Mouse (Mus musculus) MEL (cell line): Measurements from ENCODE around the gene Igfbp6. TPM values are rescaled to one million over a fixed set of nuclear protein-coding genes. Genes with fewer than 3 reads are reported as not detected.

Experiments used
- DNase-seq: peaks from one replicate; pipeline ENCODE4 v3.0.0; 2011; ENCODE audit warnings: low read depth, low spot score
- H3K27ac ChIP-seq: 2 replicates; pipeline ENCODE4 v1.5.1; 2012; ENCODE audit warnings: low read depth, mild to moderate bottlenecking, control low read depth, low read length, moderate library complexity; ENCODE audit not compliant: control insufficient read depth
- H3K27me3 ChIP-seq, 2 experiments: fragments of 150-350 bp in 1 of 2; sonication (generic) in 1 of 2; 2 replicates each; pipeline ENCODE4 v1.6.1; 2012; ENCODE audit warnings: low read length in 2 of 2, mild to moderate bottlenecking in 2 of 2, improper control_type of control experiment in 1 of 2, moderate library complexity in 1 of 2; ENCODE audit not compliant: insufficient read depth in 2 of 2, control insufficient read depth in 1 of 2
- H3K36me3 ChIP-seq, 2 experiments: 2 replicates each; pipeline ENCODE4 v1.6.1; 2012 to 2014; ENCODE audit warnings: low read length in 2 of 2, improper control_type of control experiment in 1 of 2, inconsistent platforms in 1 of 2, mild to moderate bottlenecking in 1 of 2; ENCODE audit not compliant: insufficient read depth in 2 of 2, control insufficient read depth in 1 of 2
- H3K4me1 ChIP-seq, 2 experiments: fragments of 150-350 bp in 1 of 2; sonication (generic) in 1 of 2; 2 replicates each; pipeline ENCODE4 v1.6.1; 2012; ENCODE audit warnings: low read length in 2 of 2, improper control_type of control experiment in 1 of 2, mild to moderate bottlenecking in 1 of 2; ENCODE audit not compliant: insufficient read depth in 2 of 2, control insufficient read depth in 1 of 2
- H3K4me3 ChIP-seq, 2 experiments: fragments of 150-350 bp in 1 of 2; sonication (generic) in 1 of 2; 2 replicates each; pipeline ENCODE4 v1.5.1; 2012; ENCODE audit warnings: low read depth in 2 of 2, low read length in 2 of 2, mild to moderate bottlenecking in 2 of 2, moderate library complexity in 2 of 2, control low read depth in 1 of 2, improper control_type of control experiment in 1 of 2; ENCODE audit not compliant: control insufficient read depth in 1 of 2, insufficient read depth in 1 of 2
- H3K79me2 ChIP-seq: 2 replicates; pipeline ENCODE4 v1.6.1; 2012; ENCODE audit warnings: mild to moderate bottlenecking, low read length, moderate library complexity; ENCODE audit not compliant: control insufficient read depth, poor library complexity, insufficient read depth
- H3K9ac ChIP-seq: 2 replicates; pipeline ENCODE4 v1.6.1; 2012; ENCODE audit warnings: low read depth, mild to moderate bottlenecking, control low read depth, low read length, moderate library complexity; ENCODE audit not compliant: control insufficient read depth, poor library complexity, severe bottlenecking
- H3K9me3 ChIP-seq: fragments of 150-350 bp; sonication (generic); replicated peaks from 2 replicates; pipeline ENCODE4 v1.6.1; 2012; ENCODE audit warnings: mild to moderate bottlenecking, low read length, improper control_type of control experiment, moderate library complexity; ENCODE audit not compliant: insufficient read depth
- BHLHE40 ChIP-seq: IDR thresholded peaks from 2 replicates; pipeline ENCODE4 v1.6.1; 2012; ENCODE audit warnings: low read depth, mild to moderate bottlenecking, inconsistent platforms, low read length, improper control_type of control experiment, borderline replicate concordance
- CTCF ChIP-seq, 3 experiments: IDR thresholded peaks in 2 of 3; conservative IDR thresholded peaks in 1 of 3; 2 replicates each; pipeline ENCODE4 v1.5.1; 2011 to 2012; ENCODE audit warnings: low read length in 3 of 3, low read depth in 2 of 3, mild to moderate bottlenecking in 2 of 3, improper control_type of control experiment in 1 of 3, inconsistent platforms in 1 of 3, mixed read lengths in 1 of 3, moderate library complexity in 1 of 3; ENCODE audit not compliant: control insufficient read depth in 1 of 3, insufficient read depth in 1 of 3, poor library complexity in 1 of 3, severe bottlenecking in 1 of 3
- ETS1 ChIP-seq: IDR thresholded peaks from 2 replicates; pipeline ENCODE4 v1.6.1; 2012; ENCODE audit warnings: low read depth, mild to moderate bottlenecking, inconsistent platforms, low read length, improper control_type of control experiment, moderate library complexity
- MAFK ChIP-seq: IDR thresholded peaks from 2 replicates; pipeline ENCODE4 v1.6.1; 2011; ENCODE audit warnings: low read depth, mild to moderate bottlenecking, low read length, improper control_type of control experiment, borderline replicate concordance
- MAX ChIP-seq: IDR thresholded peaks from 2 replicates; pipeline ENCODE4 v1.6.1; 2011; ENCODE audit warnings: low read length, improper control_type of control experiment
- POLR2A ChIP-seq, 2 experiments: IDR thresholded peaks; 2 replicates each; pipeline ENCODE4 v1.6.1; 2011 to 2012; ENCODE audit warnings: low read length in 2 of 2, mild to moderate bottlenecking in 2 of 2, control low read depth in 1 of 2, improper control_type of control experiment in 1 of 2, low read depth in 1 of 2, moderate library complexity in 1 of 2; ENCODE audit not compliant: control insufficient read depth in 1 of 2, insufficient read depth in 1 of 2, poor library complexity in 1 of 2
- POLR2AphosphoS5 ChIP-seq: IDR thresholded peaks from 2 replicates; pipeline ENCODE4 v1.6.1; 2012; ENCODE audit warnings: low read depth, borderline replicate concordance, mild to moderate bottlenecking, inconsistent platforms, low read length, moderate library complexity, mixed read lengths
- RCOR1 ChIP-seq: IDR thresholded peaks from 2 replicates; pipeline ENCODE4 v1.6.1; 2012; ENCODE audit warnings: low read depth, mild to moderate bottlenecking, inconsistent platforms, low read length, improper control_type of control experiment
- SMC3 ChIP-seq: IDR thresholded peaks from 2 replicates; pipeline ENCODE4 v1.6.1; 2011; ENCODE audit warnings: low read depth, low read length, improper control_type of control experiment
- TCF12 ChIP-seq: IDR thresholded peaks from 2 replicates; pipeline ENCODE4 v1.6.1; 2014; ENCODE audit warnings: low read depth, mild to moderate bottlenecking, inconsistent platforms, low read length, improper control_type of control experiment, moderate library complexity
- ZC3H11A ChIP-seq: IDR thresholded peaks from 2 replicates; pipeline ENCODE4 v1.6.1; 2012; ENCODE audit warnings: low read depth, mild to moderate bottlenecking, inconsistent platforms, low read length, improper control_type of control experiment
- ZMIZ1 ChIP-seq: IDR thresholded peaks from 2 replicates; pipeline ENCODE4 v1.6.1; 2012; ENCODE audit warnings: low read depth, mild to moderate bottlenecking, inconsistent platforms, low read length, improper control_type of control experiment, moderate library complexity
- polyA plus RNA-seq, 2 experiments: library from polyadenylated mRNA; stranded (reverse) in 1 of 2; unstranded in 1 of 2; fragments of >175 nt in 1 of 2; fragments of >200 nt in 1 of 2; gene quantifications; 2 replicates each; pipeline versions ENCODE4 v1.2.1 to v1.2.4; 2012; ENCODE audit warnings: low replicate concordance in 2 of 2, low read depth in 1 of 2; ENCODE audit not compliant: insufficient read length in 2 of 2, insufficient read depth in 1 of 2, missing spikeins in 1 of 2
- total RNA-seq: library from RNA; depleted of rRNA; stranded (reverse); fragments of 300-350 nt; gene quantifications from 2 replicates; pipeline ENCODE4 v1.2.3, GENCODE M21; 2012

Gene Igfbp6
- total and polyA plus RNA-seq, 3 experiments, result 0.65 to 1.8 TPM; not detected in 1

- H3K4me1 ChIP-seq, result peaks cover 19 to 29% of the 10 kb centered on the region in 2 experiments
- no peaks in the 10 kb centered on the region for H3K9me3 ChIP-seq
- H3K27me3 ChIP-seq, result no peaks in the 10 kb centered on the region
- H3K27ac ChIP-seq, result no peak overlapping the region
- TF ChIP-seq ZMIZ1 (no peak), MAX (no peak), SMC3 (no peak)
- TF ChIP-seq, all 39 proteins: peak for 0
- no peak for DNase-seq
- no peak overlapping the region for H3K9ac ChIP-seq
- H3K79me2 ChIP-seq, result no peaks in the 10 kb centered on the region
- H3K36me3 ChIP-seq, result peaks cover 0 to 11% of the 10 kb centered on the region in 2 experiments; a peak in 2 of 4 replicates
- no peak overlapping the region for H3K4me3 ChIP-seq
These were observed 38.8 kb upstream of the Igfbp6 start for GRCm38 (mm10) chr15:102105360-102105759.

DNA sequence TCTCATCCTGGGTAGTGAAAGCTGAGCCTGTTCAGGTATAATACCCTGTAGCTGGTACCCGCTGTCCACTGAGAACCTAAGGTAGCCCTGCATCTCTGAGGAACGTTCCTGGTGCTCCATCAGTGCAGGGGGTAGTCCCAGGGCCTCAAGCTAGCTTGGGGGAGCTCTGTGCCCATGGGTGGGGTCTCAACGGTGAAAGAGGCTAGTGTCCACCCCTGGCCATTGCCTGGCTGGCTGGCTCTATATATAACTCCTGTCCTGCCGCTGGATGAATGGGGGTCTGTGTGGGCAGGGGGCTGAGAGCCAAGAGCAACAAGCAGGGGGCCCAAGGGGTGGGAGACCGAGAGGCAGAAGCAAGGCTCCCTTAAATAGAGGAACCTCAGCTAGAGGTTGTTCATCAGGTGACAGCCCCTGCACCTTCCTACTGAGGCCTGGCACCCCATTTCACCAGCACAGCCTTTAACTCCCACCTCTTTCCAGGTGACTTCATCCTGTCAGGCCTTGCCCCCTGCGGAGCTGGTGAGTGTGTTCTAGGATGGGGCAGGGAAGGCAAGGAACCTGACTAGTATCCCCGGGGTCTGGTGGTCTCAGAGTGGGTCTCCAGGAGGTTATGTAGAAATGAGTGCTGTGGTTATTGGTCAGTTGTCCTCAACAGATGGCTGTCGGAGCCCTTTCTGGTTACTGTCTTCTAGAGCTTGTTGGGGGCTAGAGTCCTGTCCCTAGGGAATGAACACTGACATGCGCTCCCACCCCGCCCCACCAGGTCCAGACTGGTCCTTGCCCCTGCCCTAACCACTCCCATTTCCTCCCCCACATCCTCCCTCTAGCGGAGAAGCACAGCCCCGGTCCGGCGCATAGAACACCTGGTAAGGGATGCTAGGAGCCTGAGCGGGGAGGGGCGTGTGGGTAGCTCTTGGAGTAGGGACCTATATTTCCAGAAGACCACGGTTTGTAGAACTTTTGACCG is 38.1 kb upstream of the Igfbp6 start:
- no peak overlapping the region for H3K27ac ChIP-seq
- H3K36me3 ChIP-seq, result peaks cover 0 to 6% of the 10 kb centered on the region in 2 experiments; a peak in 2 of 4 replicates
- H3K9ac ChIP-seq, result no peak overlapping the region
- H3K9me3 ChIP-seq, result no peaks in the 10 kb centered on the region
- no peaks in the 10 kb centered on the region for H3K79me2 ChIP-seq
- peaks cover 19 to 25% of the 10 kb centered on the region in 2 experiments for H3K4me1 ChIP-seq
- H3K4me3 ChIP-seq, result no peak overlapping the region; a peak in 1 of 4 replicates
- TF ChIP-seq BHLHE40 (no peak), POLR2AphosphoS5 (no peak), MAFK (no peak), CTCF (IDR thresholded peaks at IDR 0.05 in 2 of 3, conservative IDR thresholded peaks at IDR 0.05 in 1 of 3; ENCODE audit: control insufficient read depth in 1 of 3, insufficient read depth in 1 of 3, low read depth in 2 of 3, low read length in 3 of 3, poor library complexity in 1 of 3, severe bottlenecking in 1 of 3) (peak in 1 of 3 experiments; percentile 20; a peak in 1 of 6 replicates)
- no peaks in the 10 kb centered on the region for H3K27me3 ChIP-seq
- DNase-seq, result no peak

- no peaks in the 10 kb centered on the region for H3K79me2 ChIP-seq
- TF ChIP-seq RCOR1, result no peak
- TF ChIP-seq CTCF (IDR thresholded peaks at IDR 0.05 in 2 of 3, conservative IDR thresholded peaks at IDR 0.05 in 1 of 3; ENCODE audit: control insufficient read depth in 1 of 3, insufficient read depth in 1 of 3, low read depth in 2 of 3, low read length in 3 of 3, poor library complexity in 1 of 3, severe bottlenecking in 1 of 3), result 0 out of 6 replicates have a peak, but pooled peaks of 1 of the 3 experiments have one; percentile 15
- TF ChIP-seq POLR2A (IDR thresholded peaks at IDR 0.05; ENCODE audit: control insufficient read depth in 1 of 2, insufficient read depth in 1 of 2, low read depth in 1 of 2, low read length in 2 of 2, poor library complexity in 1 of 2), result 0 out of 4 replicates have a peak, but pooled peaks of 1 of the 2 experiments have one; percentile 8
- TF ChIP-seq ZC3H11A, result no peak
- TF ChIP-seq ETS1, result no peak
- TF ChIP-seq TCF12, result 0 out of 2 replicates have a peak, but pooled peaks have one; percentile 17
- H3K36me3 ChIP-seq, result peaks cover 0 to 5% of the 10 kb centered on the region in 2 experiments; a peak in 2 of 4 replicates
- no peaks in the 10 kb centered on the region for H3K27me3 ChIP-seq
- no peaks in the 10 kb centered on the region for H3K9me3 ChIP-seq
- H3K27ac ChIP-seq, result no peak overlapping the region
- peak overlapping the region; percentile 55 to 96 for H3K4me3 ChIP-seq
- peak; percentile 78 for DNase-seq
- peaks cover 18 to 19% of the 10 kb centered on the region in 2 experiments for H3K4me1 ChIP-seq
- peak overlapping the region; percentile 20 for H3K9ac ChIP-seq
These were observed 37.3 kb upstream of the Igfbp6 start for GRCm38 (mm10) chr15:102106754-102107456.
